In genomic region chr1:167013234-167013864, GRCm38 (mm10) we compare ENCODE assay signal across 8 mouse cellular contexts. TPM values are rescaled to one million over a fixed set of nuclear protein-coding genes. Genes with fewer than 3 reads are reported as not detected.
DNase-seq lines count a peak whose midpoint lies in the region; ATAC-seq and TF ChIP-seq lines count a peak whose summit lies in the region.

No protein-coding gene starts in this region.

- H3K9me3 ChIP-seq in hindbrain, embryonic 12.5 days (replicated peaks) = no peaks in the 10 kb centered on the region
- H3K9me3 ChIP-seq in neural tube, embryonic 15.5 days (replicated peaks) = no peaks in the 10 kb centered on the region
- H3K9me3 ChIP-seq in intestine, postnatal 0 days (ENCODE audit: control insufficient read depth) = no peaks in the 10 kb centered on the region

- no peak overlapping the region for H3K9ac ChIP-seq in hindbrain, embryonic 12.5 days
- H3K9ac ChIP-seq in neural tube, embryonic 15.5 days (replicated peaks) = no peak overlapping the region
- no peak overlapping the region for H3K9ac ChIP-seq in intestine, postnatal 0 days (ENCODE audit: low read depth, low read length)

- no peak for TF ChIP-seq CTCF in intestine, postnatal 0 days (IDR thresholded peaks at IDR 0.05; ENCODE audit: low read depth)

- peak; percentile 87 for ATAC-seq in hindbrain, embryonic 12.5 days (ENCODE audit: low FRiP score)
- peak; percentile 28; the same call in 1 of the 2 replicates for ATAC-seq in neural tube, embryonic 15.5 days (ENCODE audit: low FRiP score)
- ATAC-seq in intestine, postnatal 0 days = no peak

- H3K36me3 ChIP-seq in hindbrain, embryonic 12.5 days = no peaks in the 10 kb centered on the region
- H3K36me3 ChIP-seq in neural tube, embryonic 15.5 days = no peaks in the 10 kb centered on the region
- no peaks in the 10 kb centered on the region for H3K36me3 ChIP-seq in intestine, postnatal 0 days (ENCODE audit: control insufficient read depth, insufficient read depth)

- DNase-seq in adrenal gland, adult 2 months = peak; percentile 45
- no peak for DNase-seq in adrenal gland, postnatal 4 days (ENCODE audit: low spot score in 2 of 2)
- peak; percentile 45 for DNase-seq in right cerebral cortex, postnatal 4 days
- DNase-seq in right cerebral cortex, postnatal 36 days (ENCODE audit: low spot score in 2 of 2) = no peak
- DNase-seq in ovary, postnatal 14 days (ENCODE audit: low spot score) = no peak

- H3K4me3 ChIP-seq in hindbrain, embryonic 12.5 days = no peak overlapping the region
- no peak overlapping the region for H3K4me3 ChIP-seq in neural tube, embryonic 15.5 days (replicated peaks)
- no peak overlapping the region for H3K4me3 ChIP-seq in intestine, postnatal 0 days (ENCODE audit: low read depth, low read length)

- H3K27me3 ChIP-seq in hindbrain, embryonic 12.5 days = no peaks in the 10 kb centered on the region
- H3K27me3 ChIP-seq in neural tube, embryonic 15.5 days (replicated peaks) = no peaks in the 10 kb centered on the region
- H3K27me3 ChIP-seq in intestine, postnatal 0 days (replicated peaks; ENCODE audit: control insufficient read depth, insufficient read depth, low read length) = no peaks in the 10 kb centered on the region

- H3K4me1 ChIP-seq in hindbrain, embryonic 12.5 days = peaks cover 62% of the 10 kb centered on the region
- H3K4me1 ChIP-seq in neural tube, embryonic 15.5 days = peaks cover 17% of the 10 kb centered on the region
- H3K4me1 ChIP-seq in intestine, postnatal 0 days (replicated peaks; ENCODE audit: control insufficient read depth, insufficient read depth, low read length) = no peaks in the 10 kb centered on the region

- H3K27ac ChIP-seq in hindbrain, embryonic 12.5 days = peak overlapping the region; percentile 52
- no peak overlapping the region; the same call in 1 of the 2 replicates for H3K27ac ChIP-seq in neural tube, embryonic 15.5 days (replicated peaks)
- no peak overlapping the region for H3K27ac ChIP-seq in intestine, postnatal 0 days (ENCODE audit: low read depth, low read length)

- H3K4me2 ChIP-seq in hindbrain, embryonic 12.5 days (replicated peaks) = no peak overlapping the region
- no peak overlapping the region for H3K4me2 ChIP-seq in neural tube, embryonic 15.5 days
- no peak overlapping the region for H3K4me2 ChIP-seq in intestine, postnatal 0 days (replicated peaks; ENCODE audit: low read depth)

- WGBS in hindbrain, embryonic 12.5 days = 23% methylated on average over 7 of the region's 7 CpGs
- 19% methylated on average over 7 of the region's 7 CpGs for WGBS in neural tube, embryonic 15.5 days
- 50% methylated on average over 7 of the region's 7 CpGs for WGBS in intestine, postnatal 0 days

RNA-seq across cellular contexts. Expression of gene Fam78b, which starts 12.1 kb away (rescaled TPM):
- total RNA-seq in adrenal gland, adult 2 months (2021) = 1 to 10 TPM; 4.1 to 6.9 TPM
- polyA plus RNA-seq in adrenal gland, adult 2 months (2012; rRNA removed) = 5.0 and 6.4 TPM in 2 replicates
- 1 to 10 TPM; 5.3 to 6.2 TPM for total RNA-seq in adrenal gland, postnatal 4 days (2021)
- 11.6 and 13.8 TPM in 2 replicates for polyA plus RNA-seq in hindbrain, embryonic 12.5 days (2016; fragmentation: Nextera tagmentation; extraction: Ambion mirVana)
- 8.7 and 9.3 TPM in 2 replicates for polyA plus RNA-seq in neural tube, embryonic 15.5 days (2015; fragmentation: Nextera tagmentation; extraction: Ambion mirVana)
- polyA plus RNA-seq in intestine, postnatal 0 days (2015; fragmentation: Nextera tagmentation; extraction: Ambion mirVana) = 0.43 and 0.72 TPM in 2 replicates

Comparison
In these comparisons a context has a peak if more than half of its experiments do, and no peak if none do; other contexts are left out.
1. DNase-seq: peak in adrenal gland, adult 2 months (single experiment) and right cerebral cortex, postnatal 4 days (single experiment); none in adrenal gland, postnatal 4 days (0 of 2), right cerebral cortex, postnatal 36 days (0 of 2) and ovary, postnatal 14 days (single experiment).